Mouse (Mus musculus) liver, embryonic 13.5 days (tissue): ENCODE results near the gene Gm36210. TPM values are rescaled to one million over a fixed set of nuclear protein-coding genes. Genes with fewer than 3 reads are reported as not detected.
A peak's percentile ranks its signal among the peaks of the same experiment; 100 is the strongest.

Experiments
- ATAC-seq: fragments of 200-750 bp; cut with Nextera tagmentation; 2 replicates; pipeline ENCODE4 v1.8.0; 2017; ENCODE audit warnings: low read depth, mild to moderate bottlenecking, moderate number of reproducible peaks, moderate library complexity
- DNase-seq: peaks from one replicate; pipeline ENCODE4 v3.0.0; 2022
- H3K27ac ChIP-seq: fragments of 300-500 bp; sonication (generic); 2 replicates; pipeline ENCODE4 v1.5.1; 2015; ENCODE audit warnings: moderate library complexity, mild to moderate bottlenecking, inconsistent platforms
- H3K27me3 ChIP-seq: fragments of 300-500 bp; sonication (generic); 2 replicates; pipeline ENCODE4 v1.6.1; 2015; ENCODE audit warnings: mild to moderate bottlenecking, inconsistent platforms
- H3K36me3 ChIP-seq: fragments of 300-500 bp; sonication (generic); 2 replicates; pipeline ENCODE4 v1.6.1; 2015; ENCODE audit warnings: mild to moderate bottlenecking, inconsistent platforms
- H3K4me1 ChIP-seq: fragments of 300-500 bp; sonication (generic); replicated peaks from 2 replicates; pipeline ENCODE4 v1.6.1; 2015; ENCODE audit warnings: inconsistent platforms
- H3K4me2 ChIP-seq: fragments of 300-500 bp; sonication (generic); 2 replicates; pipeline ENCODE4 v1.6.1; 2015; ENCODE audit warnings: inconsistent platforms, mild to moderate bottlenecking, moderate library complexity
- H3K4me3 ChIP-seq: fragments of 300-500 bp; sonication (generic); replicated peaks from 2 replicates; pipeline ENCODE4 v1.5.1; 2015; ENCODE audit warnings: mild to moderate bottlenecking, inconsistent platforms
- H3K9ac ChIP-seq: fragments of 300-500 bp; sonication (generic); 2 replicates; pipeline ENCODE4 v1.6.1; 2015; ENCODE audit warnings: mild to moderate bottlenecking, inconsistent platforms
- H3K9me3 ChIP-seq: fragments of 300-500 bp; sonication (generic); replicated peaks from 2 replicates; pipeline ENCODE4 v1.6.1; 2016; ENCODE audit warnings: inconsistent platforms
- WGBS: fragments of 180-500 bp; shearing (Covaris S2); methylation state at CpG from one replicate; pipeline ENCODE4 v1.1.7; 2015; ENCODE audit not compliant: insufficient replicate concordance; 5-methylcytosine and 5-hydroxymethylcytosine counted together
- polyA plus RNA-seq: library from polyadenylated mRNA; unstranded; fragments of >200 nt; fragmentation: Nextera tagmentation; extraction: Ambion mirVana; gene quantifications from 2 replicates; pipeline ENCODE4 v1.2.1, GENCODE M21; 2015

Gene Gm36210
- polyA plus RNA-seq = 0.07 TPM in 1 of 2 replicates, not detected in the other

GRCm38 (mm10) chr7:4906466-4906950 is at the start of gene Gm36210:
TSS of gene Gm36210 (minus strand) at chr7:4906516.
- WGBS = 75% methylated on average over 10 of the region's 10 CpGs

GRCm38 (mm10) chr7:4953815-4954445 is 47.6 kb upstream of the Gm36210 start:
- Histone ChIP-seq H3K4me3 (no peak overlapping the region), H3K9ac (no peak overlapping the region), H3K36me3 (no peaks in the 10 kb centered on the region), H3K4me1 (no peaks in the 10 kb centered on the region), H3K4me2 (no peak overlapping the region), H3K9me3 (no peaks in the 10 kb centered on the region), H3K27me3 (no peaks in the 10 kb centered on the region), H3K27ac (no peak overlapping the region)
- 22% methylated on average over 10 of the region's 10 CpGs for WGBS
- DNase-seq (no peak), ATAC-seq (no peak)

More at GRCm38 (mm10) chr7:4906466-4906950, at the start of gene Gm36210:
- ATAC-seq (no peak), DNase-seq (no peak)
- Histone ChIP-seq H3K9ac (no peak within 1 kb of the TSS), H3K27ac (no peak within 1 kb of the TSS), H3K4me2 (no peak within 1 kb of the TSS), H3K27me3 (peaks cover 5% of the 10 kb centered on the region; the same call in 1 of the 2 replicates), H3K9me3 (no peaks in the 10 kb centered on the region), H3K4me3 (no peak within 1 kb of the TSS), H3K36me3 (no peaks in the 10 kb centered on the region), H3K4me1 (no peaks in the 10 kb centered on the region)

GRCm38 (mm10) chr7:4950561-4951342 is 44.4 kb upstream of the Gm36210 start:
- ATAC-seq = no peak

GRCm38 (mm10) chr7:4948386-4948785 is 42.1 kb upstream of the Gm36210 start:
- Histone ChIP-seq H3K36me3 (no peaks in the 10 kb centered on the region), H3K9ac (no peak overlapping the region), H3K4me3 (no peak overlapping the region), H3K9me3 (no peaks in the 10 kb centered on the region), H3K4me1 (peaks cover 4% of the 10 kb centered on the region; the same call in 1 of the 2 replicates), H3K27ac (no peak overlapping the region), H3K4me2 (no peak overlapping the region), H3K27me3 (peaks cover 8% of the 10 kb centered on the region; the same call in 1 of the 2 replicates)
- DNase-seq (no peak), ATAC-seq (no peak)
- 40% methylated on average over 6 of the region's 6 CpGs for WGBS

More at GRCm38 (mm10) chr7:4950561-4951342, 44.4 kb upstream of the Gm36210 start:
- Histone ChIP-seq H3K4me2 (no peak overlapping the region), H3K36me3 (no peaks in the 10 kb centered on the region), H3K9ac (no peak overlapping the region), H3K4me3 (no peak overlapping the region), H3K9me3 (no peaks in the 10 kb centered on the region), H3K27me3 (peaks cover 5% of the 10 kb centered on the region; the same call in 1 of the 2 replicates), H3K4me1 (no peaks in the 10 kb centered on the region; the same call in 1 of the 2 replicates), H3K27ac (no peak overlapping the region)
- DNase-seq = no peak
- WGBS = 62% methylated on average over 19 of the region's 19 CpGs

- H3K9ac ChIP-seq = no peak overlapping the region
- H3K4me1 ChIP-seq = peaks cover 6% of the 10 kb centered on the region; the same call in 1 of the 2 replicates
- ATAC-seq (no peak), DNase-seq (no peak)
- 39% methylated on average over 2 of the region's 2 CpGs for WGBS
- no peak overlapping the region for H3K27ac ChIP-seq
- H3K9me3 ChIP-seq = no peaks in the 10 kb centered on the region
- H3K27me3 ChIP-seq = peaks cover 8% of the 10 kb centered on the region; the same call in 1 of the 2 replicates
- H3K4me2 ChIP-seq = no peak overlapping the region
- no peak overlapping the region for H3K4me3 ChIP-seq
- H3K36me3 ChIP-seq = no peaks in the 10 kb centered on the region
These were observed 41.5 kb upstream of the Gm36210 start for GRCm38 (mm10) chr7:4947855-4948254.

- H3K9ac ChIP-seq = no peak overlapping the region; the same call in 1 of the 2 replicates
- no peaks in the 10 kb centered on the region for H3K36me3 ChIP-seq
- peak overlapping the region; percentile 31 for H3K4me3 ChIP-seq
- H3K4me2 ChIP-seq = peak overlapping the region; percentile 53
- no peak overlapping the region for H3K27ac ChIP-seq
- DNase-seq (peak; percentile 77), ATAC-seq (peak; percentile 77)
- H3K27me3 ChIP-seq = peaks cover 8% of the 10 kb centered on the region; the same call in 1 of the 2 replicates
- H3K9me3 ChIP-seq = no peaks in the 10 kb centered on the region
- H3K4me1 ChIP-seq = peaks cover 6% of the 10 kb centered on the region; the same call in 1 of the 2 replicates
- WGBS = 12% methylated on average over 15 of the region's 15 CpGs
These were observed 37.0 kb upstream of the Gm36210 start for GRCm38 (mm10) chr7:4943223-4943815.

- H3K27me3 ChIP-seq = peaks cover 8% of the 10 kb centered on the region; the same call in 1 of the 2 replicates
- DNase-seq = no peak
- no peak for ATAC-seq
- peaks cover 6% of the 10 kb centered on the region; the same call in 1 of the 2 replicates for H3K4me1 ChIP-seq
- H3K9ac ChIP-seq = no peak overlapping the region
- no peaks in the 10 kb centered on the region for H3K9me3 ChIP-seq
- 33% methylated on average over 5 of the region's 5 CpGs for WGBS
- no peak overlapping the region for H3K4me3 ChIP-seq
- H3K36me3 ChIP-seq = no peaks in the 10 kb centered on the region
- no peak overlapping the region for H3K27ac ChIP-seq
- H3K4me2 ChIP-seq = no peak overlapping the region
These were observed 36.4 kb upstream of the Gm36210 start for GRCm38 (mm10) chr7:4942673-4943072.

- no peak; the same call in 1 of the 2 replicates for ATAC-seq
- 19% methylated on average over 9 of the region's 9 CpGs for WGBS
These were observed 33.8 kb upstream of the Gm36210 start for GRCm38 (mm10) chr7:4940068-4940479.

GRCm38 (mm10) chr7:4938456-4938855 is 32.1 kb upstream of the Gm36210 start:
- Histone ChIP-seq H3K36me3 (no peaks in the 10 kb centered on the region), H3K4me1 (peaks cover 2% of the 10 kb centered on the region; the same call in 1 of the 2 replicates), H3K9ac (no peak overlapping the region), H3K27me3 (no peaks in the 10 kb centered on the region), H3K9me3 (0 out of 2 replicates have a peak, but pooled peaks cover 5% of the 10 kb centered on the region), H3K4me3 (no peak overlapping the region), H3K27ac (no peak overlapping the region), H3K4me2 (no peak overlapping the region)
- DNase-seq (peak; percentile 59), ATAC-seq (0 out of 2 replicates have a peak, but pooled peaks have one; percentile 40)
- WGBS = 42% methylated on average over 2 of the region's 2 CpGs

More at GRCm38 (mm10) chr7:4940068-4940479, 33.8 kb upstream of the Gm36210 start:
- Histone ChIP-seq H3K4me3 (no peak overlapping the region), H3K9ac (no peak overlapping the region), H3K27me3 (peaks cover 3% of the 10 kb centered on the region; the same call in 1 of the 2 replicates), H3K27ac (no peak overlapping the region), H3K9me3 (no peaks in the 10 kb centered on the region), H3K4me2 (no peak overlapping the region), H3K4me1 (peaks cover 6% of the 10 kb centered on the region; the same call in 1 of the 2 replicates), H3K36me3 (no peaks in the 10 kb centered on the region)
- peak; percentile 63 for DNase-seq

- 62% methylated on average over 11 of the region's 11 CpGs for WGBS
- no peak overlapping the region for H3K27ac ChIP-seq
- no peaks in the 10 kb centered on the region for H3K27me3 ChIP-seq
- ATAC-seq = no peak
- H3K36me3 ChIP-seq = no peaks in the 10 kb centered on the region
- H3K9me3 ChIP-seq = 0 out of 2 replicates have a peak, but pooled peaks cover 5% of the 10 kb centered on the region
- no peak overlapping the region for H3K9ac ChIP-seq
- no peak for DNase-seq
- H3K4me2 ChIP-seq = no peak overlapping the region
- no peak overlapping the region for H3K4me3 ChIP-seq
- no peaks in the 10 kb centered on the region for H3K4me1 ChIP-seq
These were observed 31.1 kb upstream of the Gm36210 start for GRCm38 (mm10) chr7:4937392-4937791.
